Mouse (Mus musculus) limb, embryonic 14.5 days (tissue): Measurements from ENCODE around the gene Mcu. TPM values are rescaled to one million over a fixed set of nuclear protein-coding genes. Genes with fewer than 3 reads are reported as not detected.

ENCODE experiments used
- ATAC-seq: fragments of 200-750 bp; cut with Nextera tagmentation; 2 replicates; pipeline ENCODE4 v1.8.0; 2017; ENCODE audit warnings: low read depth, moderate number of reproducible peaks, moderate TSS enrichment; ENCODE audit not compliant: low FRiP score
- DNase-seq: peaks from one replicate; pipeline ENCODE4 v3.0.0-alpha.2; 2015; ENCODE audit warnings: low spot score
- H3K27ac ChIP-seq: fragments of 300-500 bp; sonication (generic); replicated peaks from 2 replicates; pipeline ENCODE4 v1.5.1; 2014; ENCODE audit warnings: low read depth, mild to moderate bottlenecking, low read length, moderate library complexity, mixed read lengths
- H3K27me3 ChIP-seq: fragments of 300-500 bp; sonication (generic); 2 replicates; pipeline ENCODE4 v1.6.1; 2014; ENCODE audit warnings: low read length, mixed read lengths; ENCODE audit not compliant: control insufficient read depth, insufficient read depth
- H3K36me3 ChIP-seq: fragments of 300-500 bp; sonication (generic); 2 replicates; pipeline ENCODE4 v1.6.1; 2014; ENCODE audit warnings: mild to moderate bottlenecking, low read length, moderate library complexity, mixed read lengths; ENCODE audit not compliant: control insufficient read depth, insufficient read depth
- H3K4me1 ChIP-seq: fragments of 300-500 bp; sonication (generic); 2 replicates; pipeline ENCODE4 v1.6.1; 2014; ENCODE audit warnings: antibody characterized with exemption, low read length, mixed read lengths; ENCODE audit not compliant: control insufficient read depth, insufficient read depth
- H3K4me2 ChIP-seq: fragments of 300-500 bp; sonication (generic); replicated peaks from 2 replicates; pipeline ENCODE4 v1.6.1; 2014; ENCODE audit warnings: low read depth, mild to moderate bottlenecking, low read length, moderate library complexity; ENCODE audit not compliant: severe bottlenecking
- H3K4me3 ChIP-seq: fragments of 300-500 bp; sonication (generic); replicated peaks from 2 replicates; pipeline ENCODE4 v1.5.1; 2014; ENCODE audit warnings: low read length
- H3K9ac ChIP-seq: fragments of 300-500 bp; sonication (generic); 2 replicates; pipeline ENCODE4 v1.6.1; 2014; ENCODE audit warnings: mild to moderate bottlenecking, low read depth, low read length, moderate library complexity; ENCODE audit not compliant: severe bottlenecking
- H3K9me3 ChIP-seq: fragments of 300-500 bp; sonication (generic); 2 replicates; pipeline ENCODE4 v1.6.1; 2016; ENCODE audit warnings: low read length; ENCODE audit not compliant: control insufficient read depth
- POLR2A ChIP-seq: fragments of 200-500 bp; IDR thresholded peaks from 2 replicates; pipeline ENCODE4 v1.8.0; 2012; ENCODE audit warnings: inconsistent platforms, mild to moderate bottlenecking, moderate library complexity, borderline replicate concordance; ENCODE audit not compliant: insufficient read depth, insufficient read length; ENCODE audit errors: extremely low read depth
- WGBS: fragments of 180-500 bp; shearing (Covaris S2); extraction: QIAGEN DNeasy Blood & Tissue Kit; methylation state at CpG from one replicate; pipeline ENCODE4 v1.1.7; 2014; 5-methylcytosine and 5-hydroxymethylcytosine counted together
- polyA plus RNA-seq, 2 experiments: library from polyadenylated mRNA; depleted of rRNA in 1 of 2; stranded (reverse) in 1 of 2; unstranded in 1 of 2; fragments of >200 nt; fragmentation: Nextera tagmentation in 1 of 2; extraction: Ambion mirVana in 1 of 2; gene quantifications; 2 replicates each; pipeline versions ENCODE4 v1.2.1 to v1.2.3; 2012 to 2014

Gene Mcu
- polyA plus RNA-seq, 2 experiments = 34.5 to 54.2 TPM

DNA sequence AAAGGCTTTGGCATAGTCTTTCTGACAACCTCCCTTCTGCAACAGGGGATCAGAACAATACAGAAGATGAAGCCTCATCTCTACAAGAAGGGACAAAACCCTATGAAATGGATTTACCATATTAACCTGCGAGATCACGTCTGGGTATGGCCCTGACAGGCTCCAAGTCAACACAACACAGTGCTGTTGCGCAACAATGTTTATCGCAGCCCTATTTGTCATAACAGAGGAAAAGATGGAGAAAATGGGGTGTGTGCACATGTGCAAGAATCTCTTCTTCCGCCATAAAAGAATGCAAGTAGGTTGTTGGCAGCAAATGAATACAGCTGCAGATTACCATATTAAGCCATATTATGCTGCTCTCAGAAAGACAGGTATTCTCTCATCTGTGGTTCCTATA, 88.7 kb downstream of the Mcu start:
- H3K4me2 ChIP-seq = no peak overlapping the region
- no peaks in the 10 kb centered on the region for H3K36me3 ChIP-seq
- no peak for ATAC-seq
- WGBS = 95% methylated on average over 5 of the region's 5 CpGs
- no peak overlapping the region for H3K4me3 ChIP-seq
- no peak for DNase-seq
- no peak overlapping the region for H3K9ac ChIP-seq
- TF ChIP-seq POLR2A = no peak
- peaks cover 8% of the 10 kb centered on the region for H3K4me1 ChIP-seq
- H3K9me3 ChIP-seq = no peaks in the 10 kb centered on the region
- no peaks in the 10 kb centered on the region for H3K27me3 ChIP-seq
- no peak overlapping the region for H3K27ac ChIP-seq

DNA sequence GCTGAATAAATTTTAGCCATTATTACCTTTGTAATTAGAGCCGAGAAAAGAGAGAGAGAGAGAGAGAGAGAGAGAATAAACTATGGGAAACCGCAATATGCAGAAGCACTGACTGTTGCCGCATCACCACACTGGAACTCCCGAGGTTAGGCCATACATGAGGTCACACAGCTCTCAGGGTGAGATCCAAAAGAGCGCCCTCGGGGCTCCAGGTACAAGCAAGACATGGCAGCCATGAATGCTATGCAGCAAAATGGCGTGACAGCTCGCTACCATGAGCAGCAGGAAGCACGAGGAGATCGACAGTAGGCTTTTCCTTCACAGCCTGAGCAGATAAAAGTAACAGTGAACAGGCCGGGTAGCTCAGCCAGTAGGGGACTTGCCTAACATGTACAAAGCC, 89.2 kb downstream of the Mcu start:
- no peak for TF ChIP-seq POLR2A
- Histone ChIP-seq H3K9ac (no peak overlapping the region), H3K27ac (no peak overlapping the region), H3K4me1 (peaks cover 8% of the 10 kb centered on the region), H3K4me3 (no peak overlapping the region), H3K9me3 (no peaks in the 10 kb centered on the region), H3K4me2 (no peak overlapping the region), H3K27me3 (no peaks in the 10 kb centered on the region), H3K36me3 (no peaks in the 10 kb centered on the region)
- ATAC-seq (no peak), DNase-seq (no peak)
- WGBS = 85% methylated on average over 11 of the region's 11 CpGs

- 83% methylated on average over 5 of the region's 5 CpGs for WGBS
- Histone ChIP-seq H3K36me3 (no peaks in the 10 kb centered on the region), H3K4me3 (no peak overlapping the region), H3K4me2 (no peak overlapping the region), H3K27ac (no peak overlapping the region), H3K9me3 (no peaks in the 10 kb centered on the region), H3K27me3 (no peaks in the 10 kb centered on the region), H3K4me1 (peaks cover 14% of the 10 kb centered on the region), H3K9ac (no peak overlapping the region)
- TF ChIP-seq POLR2A = no peak
- no peak for DNase-seq
- ATAC-seq = no peak
Measured at GRCm38 (mm10) chr10:59524675-59525074, 91.8 kb downstream of the Mcu start.

DNA sequence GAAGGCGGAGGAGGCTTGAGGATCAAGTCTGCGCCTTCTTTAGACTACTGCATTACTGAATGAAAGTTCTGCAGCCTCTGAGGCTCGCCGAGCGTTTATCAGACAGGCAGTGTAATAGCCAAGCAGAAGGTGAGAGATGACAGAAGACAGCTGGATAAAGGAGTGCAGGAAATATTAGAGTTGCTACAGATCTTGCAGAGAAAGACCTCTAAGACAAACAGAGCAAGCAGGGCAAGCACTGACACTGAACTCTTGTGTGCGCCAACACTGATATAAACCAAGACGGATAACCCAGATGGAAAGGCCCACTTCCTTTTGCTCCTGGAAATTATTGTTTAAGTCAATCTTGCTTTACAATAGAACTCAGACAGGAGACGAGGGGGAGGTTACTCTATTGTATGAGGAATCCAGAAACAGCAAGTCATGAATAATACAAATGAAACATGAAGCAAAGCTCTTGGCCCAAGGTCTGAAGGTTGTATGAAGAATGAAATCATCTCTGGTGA, 92.6 kb downstream of the Mcu start:
- ATAC-seq (no peak), DNase-seq (no peak)
- Histone ChIP-seq H3K27ac (0 out of 2 replicates have a peak overlapping the region, but pooled peaks have one; percentile 1), H3K9me3 (0 out of 2 replicates have a peak, but pooled peaks cover 4% of the 10 kb centered on the region), H3K36me3 (no peaks in the 10 kb centered on the region), H3K4me1 (peaks cover 14% of the 10 kb centered on the region), H3K9ac (no peak overlapping the region), H3K27me3 (no peaks in the 10 kb centered on the region), H3K4me3 (no peak overlapping the region), H3K4me2 (no peak overlapping the region)
- 71% methylated on average over 8 of the region's 8 CpGs for WGBS
- TF ChIP-seq POLR2A = no peak

DNA sequence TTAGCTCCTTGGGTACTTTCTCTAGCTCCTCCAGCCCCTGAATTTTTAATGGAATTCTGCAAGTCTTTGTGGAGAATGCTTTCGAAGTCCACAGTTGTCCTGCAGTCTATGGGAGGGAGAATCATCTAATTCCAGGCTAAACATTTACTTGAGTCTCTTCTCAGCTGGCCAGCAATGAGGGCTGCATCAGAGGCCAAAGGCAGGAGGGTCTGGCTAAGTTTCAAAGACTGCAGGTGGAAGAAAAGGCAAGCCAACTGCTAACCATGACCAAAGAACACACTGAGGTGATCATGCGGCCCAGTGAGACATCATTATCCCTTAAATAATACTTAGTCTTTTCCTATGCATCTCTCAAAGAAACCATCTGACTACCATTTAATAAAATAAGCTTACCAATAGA, 95.8 kb downstream of the Mcu start:
- 92% methylated on average over 2 of the region's 2 CpGs for WGBS
- TF ChIP-seq POLR2A = no peak
- ATAC-seq = no peak

DNA sequence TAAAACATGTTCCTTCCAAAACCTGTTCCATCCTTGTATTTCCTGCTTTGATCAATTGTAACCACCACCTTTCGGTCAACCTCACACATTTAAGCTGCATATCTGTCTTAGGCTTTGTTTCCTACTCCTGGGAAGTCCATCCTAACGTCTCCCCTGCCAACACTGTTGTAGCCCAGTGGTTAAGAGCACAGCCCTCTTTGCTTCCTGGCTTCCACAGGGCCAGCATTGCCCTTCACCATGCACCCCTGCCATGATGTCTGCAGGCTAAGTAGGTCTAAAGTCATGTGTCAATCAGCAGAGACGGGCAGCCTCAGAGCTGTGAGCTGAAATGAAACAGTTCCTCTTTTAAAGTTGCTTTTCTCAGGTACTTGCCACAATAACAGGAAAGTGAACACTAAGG, 97.1 kb downstream of the Mcu start:
- 89% methylated on average over 3 of the region's 3 CpGs for WGBS
- Histone ChIP-seq H3K4me3 (no peak overlapping the region), H3K27me3 (no peaks in the 10 kb centered on the region), H3K9me3 (0 out of 2 replicates have a peak, but pooled peaks cover 4% of the 10 kb centered on the region), H3K9ac (no peak overlapping the region), H3K27ac (no peak overlapping the region), H3K4me2 (no peak overlapping the region), H3K36me3 (peaks cover 3% of the 10 kb centered on the region; the same call in 1 of the 2 replicates), H3K4me1 (peaks cover 5% of the 10 kb centered on the region)
- TF ChIP-seq POLR2A = no peak
- no peak for DNase-seq
- no peak for ATAC-seq

More for the DNA sequence above, 95.8 kb downstream of the Mcu start:
- H3K27ac ChIP-seq = no peak overlapping the region
- H3K4me2 ChIP-seq = no peak overlapping the region
- 0 out of 2 replicates have a peak, but pooled peaks cover 4% of the 10 kb centered on the region for H3K9me3 ChIP-seq
- H3K9ac ChIP-seq = no peak overlapping the region
- no peak for DNase-seq
- peaks cover 3% of the 10 kb centered on the region; the same call in 1 of the 2 replicates for H3K36me3 ChIP-seq
- no peaks in the 10 kb centered on the region for H3K27me3 ChIP-seq
- peaks cover 14% of the 10 kb centered on the region for H3K4me1 ChIP-seq
- H3K4me3 ChIP-seq = no peak overlapping the region
